ENCODE assay signal across 9 mouse cellular contexts in the genomic region with DNA sequence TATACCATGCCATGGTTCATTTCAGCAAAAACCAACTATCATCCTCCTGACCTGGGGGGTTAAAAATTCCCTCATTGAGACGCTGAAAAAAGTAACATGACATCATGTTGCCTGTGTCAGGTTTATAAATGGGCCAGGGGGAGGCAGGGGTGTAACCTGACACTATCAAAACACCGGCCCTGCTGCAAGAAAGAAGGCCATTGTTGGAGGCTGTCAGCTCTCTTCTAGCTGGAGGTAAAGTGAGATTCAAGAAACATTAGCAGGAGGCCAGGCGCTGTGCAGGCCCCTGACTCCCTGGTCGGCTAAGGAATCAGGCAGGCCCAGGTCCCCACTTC. TPM values are rescaled to one million over a fixed set of nuclear protein-coding genes. Genes with fewer than 3 reads are reported as not detected.
DNase-seq lines count a peak whose midpoint lies in the region; ATAC-seq and TF ChIP-seq lines count a peak whose summit lies in the region.
"Had no signal": no experiment of that assay in that cellular context is flagged by ENCODE, and none has a peak within 500 bp of the region (broad histone marks: within the 10 kb centered on the region; RNA-seq: fewer than 3 reads in every experiment).

No protein-coding gene starts in this region.

- no peaks in the 10 kb centered on the region for H3K27me3 ChIP-seq in midbrain, embryonic 10.5 days (ENCODE audit: low read depth, poor library complexity, severe bottlenecking)
- no peaks in the 10 kb centered on the region for H3K27me3 ChIP-seq in midbrain, embryonic 16.5 days (ENCODE audit: control insufficient read depth, insufficient read depth, low read depth, low read length)
- no peaks in the 10 kb centered on the region for H3K27me3 ChIP-seq in stomach, embryonic 14.5 days (ENCODE audit: control insufficient read depth, insufficient read depth, low read length)

- 4% methylated on average over 4 of the region's 4 CpGs for WGBS in midbrain, embryonic 10.5 days
- WGBS in midbrain, embryonic 16.5 days = 9% methylated on average over 4 of the region's 4 CpGs
- 4% methylated on average over 4 of the region's 4 CpGs for WGBS in stomach, embryonic 14.5 days

- peaks cover 10% of the 10 kb centered on the region; the same call in 1 of the 2 replicates for H3K36me3 ChIP-seq in midbrain, embryonic 10.5 days
- no peaks in the 10 kb centered on the region for H3K36me3 ChIP-seq in midbrain, embryonic 16.5 days (ENCODE audit: control insufficient read depth, insufficient read depth, low read length)
- peaks cover 2% of the 10 kb centered on the region; the same call in 1 of the 2 replicates for H3K36me3 ChIP-seq in stomach, embryonic 14.5 days (ENCODE audit: control insufficient read depth, insufficient read depth, low read length)

- no peak overlapping the region for H3K9ac ChIP-seq in midbrain, embryonic 16.5 days (ENCODE audit: low read depth, low read length)
- no peak overlapping the region; the same call in 1 of the 2 replicates for H3K9ac ChIP-seq in stomach, embryonic 14.5 days (replicated peaks; ENCODE audit: low read depth, low read length)

- DNase-seq in midbrain, embryonic 10.5 days (ENCODE audit: low spot score) = peak; percentile 50
- DNase-seq in hindlimb bud, embryonic 11.5 days (ENCODE audit: extremely low spot score, low read depth, low spot score) = peak; percentile 56
- DNase-seq in urinary bladder, postnatal 10 days (ENCODE audit: low spot score) = no peak
- DNase-seq in cerebellum, adult 11-12 months = no peak
- DNase-seq in liver = no peak
- DNase-seq: right cerebral cortex, postnatal 14 days had no signal

- no peak overlapping the region for H3K4me2 ChIP-seq in midbrain, embryonic 16.5 days (ENCODE audit: low read length)
- H3K4me2 ChIP-seq in stomach, embryonic 14.5 days (replicated peaks; ENCODE audit: low read depth, low read length) = no peak overlapping the region

- H3K9me3 ChIP-seq in midbrain, embryonic 10.5 days (replicated peaks) = no peaks in the 10 kb centered on the region
- H3K9me3 ChIP-seq in midbrain, embryonic 16.5 days (replicated peaks; ENCODE audit: control insufficient read depth, low read length, poor library complexity, severe bottlenecking) = no peaks in the 10 kb centered on the region
- no peaks in the 10 kb centered on the region for H3K9me3 ChIP-seq in stomach, embryonic 14.5 days (ENCODE audit: control insufficient read depth, low read depth, low read length)

- TF ChIP-seq CTCF in embryonic fibroblast, embryonic 13.5 days (IDR thresholded peaks at IDR 0.05; ENCODE audit: borderline replicate concordance, insufficient read depth, low read length) = no peak

- peak overlapping the region; percentile 19; the same call in 1 of the 2 replicates for H3K4me3 ChIP-seq in midbrain, embryonic 10.5 days
- H3K4me3 ChIP-seq in midbrain, embryonic 16.5 days (ENCODE audit: low read depth, low read length) = no peak overlapping the region
- H3K4me3 ChIP-seq in embryonic fibroblast, embryonic 13.5 days (ENCODE audit: insufficient read depth, low read length) = no peak overlapping the region
- no peak overlapping the region for H3K4me3 ChIP-seq in stomach, embryonic 14.5 days (ENCODE audit: low read depth, low read length)

- peaks cover 94% of the 10 kb centered on the region for H3K4me1 ChIP-seq in midbrain, embryonic 10.5 days
- H3K4me1 ChIP-seq in midbrain, embryonic 16.5 days (ENCODE audit: control insufficient read depth, insufficient read depth, low read length) = peaks cover 77% of the 10 kb centered on the region
- H3K4me1 ChIP-seq in embryonic fibroblast, embryonic 13.5 days (ENCODE audit: control insufficient read depth, insufficient read depth, low read length) = peaks cover 24% of the 10 kb centered on the region
- H3K4me1 ChIP-seq in stomach, embryonic 14.5 days (ENCODE audit: control insufficient read depth, insufficient read depth, low read length) = peaks cover 70% of the 10 kb centered on the region

- peak overlapping the region; percentile 85 for H3K27ac ChIP-seq in midbrain, embryonic 10.5 days (replicated peaks)
- H3K27ac ChIP-seq in midbrain, embryonic 16.5 days (ENCODE audit: low read length) = no peak overlapping the region
- H3K27ac ChIP-seq in embryonic fibroblast, embryonic 13.5 days (ENCODE audit: insufficient read depth, low read length) = peak overlapping the region; percentile 24
- peak overlapping the region; percentile 82 for H3K27ac ChIP-seq in stomach, embryonic 14.5 days (ENCODE audit: low read length)

- no peak for TF ChIP-seq POLR2A in embryonic fibroblast, embryonic 13.5 days (IDR thresholded peaks at IDR 0.05; ENCODE audit: low read depth, low read length)

- no peak for ATAC-seq in midbrain, embryonic 16.5 days
- peak; percentile 88 for ATAC-seq in stomach, embryonic 14.5 days (ENCODE audit: insufficient number of reproducible peaks, insufficient read depth, low FRiP score, low read depth)

RNA-seq across cellular contexts. Expression of gene Pbx1, which starts 49.3 kb away (rescaled TPM):
- polyA plus RNA-seq in midbrain, embryonic 10.5 days (2016; fragmentation: Nextera tagmentation; extraction: Ambion mirVana) = 34.9 and 42.3 TPM in 2 replicates
- polyA plus RNA-seq in midbrain, embryonic 16.5 days (2015; fragmentation: Nextera tagmentation; extraction: Ambion mirVana) = 71.8 and 77.8 TPM in 2 replicates
- polyA plus RNA-seq in embryonic fibroblast, embryonic 13.5 days (2011; ENCODE audit: insufficient read length, low read depth, missing spikeins) = 108 and 117 TPM in 2 replicates
- polyA plus RNA-seq in stomach, embryonic 14.5 days (2014; fragmentation: Nextera tagmentation; extraction: Ambion mirVana) = 60.3 and 64.1 TPM in 2 replicates

Comparison
In these comparisons a context has a peak if more than half of its experiments do, and no peak if none do; other contexts are left out.
1. DNase-seq: peak in midbrain, embryonic 10.5 days (single experiment) and hindlimb bud, embryonic 11.5 days (single experiment); none in urinary bladder, postnatal 10 days (single experiment), cerebellum, adult 11-12 months (single experiment) and liver (single experiment).